Mouse (Mus musculus) heart, postnatal 14 days (tissue): Measurements from ENCODE around the gene Cacng4. TPM values are rescaled to one million over a fixed set of nuclear protein-coding genes. Genes with fewer than 3 reads are reported as not detected.

Source experiments
- total RNA-seq, 2 experiments: library from RNA; stranded (reverse); gene quantifications; 2 replicates each; pipeline ENCODE4 v1.2.3; 2021

The Cacng4 gene
- total RNA-seq, 2 experiments from 2014 or later: 0.33 to 0.49 TPM

Other genes starting within 250 kb of the Cacng4 start
- 10 to 100 TPM; 28.6 to 29.6 TPM for gene Helz, start 246.6 kb downstream of the Cacng4 start, total RNA-seq
- not detected for gene Cacng1, start 78.0 kb downstream of the Cacng4 start, total RNA-seq
- gene Cacng5, start 120.5 kb upstream of the Cacng4 start, total RNA-seq: under 1 TPM; 0.10 to 0.22 TPM